Mouse (Mus musculus) myocyte (in vitro differentiated cells): ENCODE data around the gene Pcf11. TPM values are rescaled to one million over a fixed set of nuclear protein-coding genes. Genes with fewer than 3 reads are reported as not detected.

Experiments
- H3K27me3 ChIP-seq: one replicate; pipeline ENCODE4 v1.6.1; 2011; ENCODE audit not compliant: control insufficient read depth, insufficient read depth, insufficient read length
- H3K36me3 ChIP-seq: one replicate; pipeline ENCODE4 v1.6.1; 2011; ENCODE audit not compliant: control insufficient read depth, insufficient read depth
- H3K4me2 ChIP-seq: one replicate; pipeline ENCODE4 v1.6.1; 2011; ENCODE audit warnings: low read depth, control low read depth
- H3K4me3 ChIP-seq: one replicate; pipeline ENCODE4 v1.5.1; 2011; ENCODE audit warnings: mild to moderate bottlenecking, control low read depth, moderate library complexity
- H3K79me2 ChIP-seq: one replicate; pipeline ENCODE4 v1.6.1; 2011; ENCODE audit not compliant: control insufficient read depth, insufficient read depth
- H3ac ChIP-seq: one replicate; pipeline ENCODE4 v1.6.1; 2011; ENCODE audit not compliant: control insufficient read depth, insufficient read length
- CEBPB ChIP-seq: IDR thresholded peaks from 2 replicates; pipeline ENCODE4 v1.6.1; 2011; ENCODE audit warnings: mild to moderate bottlenecking, moderate library complexity; ENCODE audit not compliant: poor library complexity, insufficient read depth, severe bottlenecking
- E2F4 ChIP-seq: IDR thresholded peaks from one replicate; pipeline ENCODE4 v1.6.1; 2011; ENCODE audit warnings: mild to moderate bottlenecking, control low read depth, moderate library complexity; ENCODE audit not compliant: insufficient read depth
- MAX ChIP-seq: IDR thresholded peaks from one replicate; pipeline ENCODE4 v1.6.1; 2011; ENCODE audit warnings: low read depth, mild to moderate bottlenecking, control low read depth
- MYOD1 ChIP-seq, 3 experiments: IDR thresholded peaks; one replicate each; pipeline ENCODE4 v1.6.1; 2011; ENCODE audit warnings: control low read depth in 2 of 3, low read depth in 2 of 3, mild to moderate bottlenecking in 2 of 3, moderate library complexity in 1 of 3; ENCODE audit not compliant: insufficient read length in 2 of 3, control insufficient read depth in 1 of 3
- MYOG ChIP-seq, 3 experiments: IDR thresholded peaks; one replicate each; pipeline ENCODE4 v1.6.1; 2011; ENCODE audit warnings: control low read depth in 2 of 3, low read depth in 2 of 3, mild to moderate bottlenecking in 2 of 3; ENCODE audit not compliant: insufficient read length in 2 of 3, control insufficient read depth in 1 of 3, insufficient read depth in 1 of 3
- POLR2A ChIP-seq: IDR thresholded peaks from one replicate; pipeline ENCODE4 v1.6.1; 2011; ENCODE audit warnings: low read depth, mild to moderate bottlenecking, control low read depth, moderate library complexity; ENCODE audit not compliant: insufficient read length
- POLR2AphosphoS2 ChIP-seq: IDR thresholded peaks from one replicate; pipeline ENCODE4 v1.6.1; 2011; ENCODE audit warnings: low read depth, control low read depth; ENCODE audit not compliant: insufficient read length
- REST ChIP-seq: IDR thresholded peaks from one replicate; pipeline ENCODE4 v1.6.1; 2011; ENCODE audit warnings: mild to moderate bottlenecking, control low read depth, moderate library complexity; ENCODE audit not compliant: insufficient read depth, insufficient read length
- SRF ChIP-seq: IDR thresholded peaks from one replicate; pipeline ENCODE4 v1.6.1; 2011; ENCODE audit warnings: low read depth; ENCODE audit not compliant: control insufficient read depth, insufficient read length
- TCF12 ChIP-seq: IDR thresholded peaks from one replicate; pipeline ENCODE4 v1.6.1; 2011; ENCODE audit warnings: mild to moderate bottlenecking, control low read depth; ENCODE audit not compliant: poor library complexity, insufficient read depth, severe bottlenecking
- TCF3 ChIP-seq: IDR thresholded peaks from one replicate; pipeline ENCODE4 v1.6.1; 2011; ENCODE audit warnings: low read depth, control low read depth; ENCODE audit not compliant: insufficient read length
- USF1 ChIP-seq: IDR thresholded peaks from one replicate; pipeline ENCODE4 v1.6.1; 2011; ENCODE audit warnings: low read depth, mild to moderate bottlenecking, control low read depth, moderate library complexity
- polyA plus RNA-seq: library from polyadenylated mRNA; unstranded; fragments of >200 nt; fragmentation: generic; extraction: Trizol; gene quantifications from one replicate; pipeline ENCODE4 v1.2.1, GENCODE M21; 2012; ENCODE audit warnings: missing spikeins

The Pcf11 gene
- polyA plus RNA-seq = 11.1 TPM

- Histone ChIP-seq H3ac (peak within 1 kb of the TSS; percentile 77), H3K79me2 (peaks cover 48% of the 10 kb centered on the region), H3K36me3 (peaks cover 8% of the 10 kb centered on the region), H3K4me3 (peak within 1 kb of the TSS; percentile 92), H3K4me2 (peak within 1 kb of the TSS; percentile 73), H3K27me3 (no peaks in the 10 kb centered on the region)
- no peak for TF ChIP-seq TCF3
- TF ChIP-seq MYOG (IDR thresholded peaks at IDR 0.05; ENCODE audit: control insufficient read depth in 1 of 3, insufficient read depth in 1 of 3, insufficient read length in 2 of 3, low read depth in 2 of 3) = peak; percentile 33 to 79 (median 39)
- no peak for TF ChIP-seq SRF
- TF ChIP-seq REST = no peak
- no peak for TF ChIP-seq E2F4
- TF ChIP-seq POLR2A = peak; percentile 79
- peak in 2 of 3 experiments; percentile 27 to 73 for TF ChIP-seq MYOD1 (IDR thresholded peaks at IDR 0.05; ENCODE audit: control insufficient read depth in 1 of 3, insufficient read length in 2 of 3, low read depth in 2 of 3)
- TF ChIP-seq MAX = no peak
- no peak for TF ChIP-seq USF1
- peak; percentile 92 for TF ChIP-seq CEBPB
- TF ChIP-seq POLR2AphosphoS2 = peak; percentile 86
- TF ChIP-seq TCF12 = no peak
Measured at GRCm38 (mm10) chr7:92669507-92670471, at the start of gene Pcf11. Gene Pcf11, minus strand, starts transcription at chr7:92669934.

GRCm38 (mm10) chr7:92715055-92715454 is 45.3 kb upstream of the Pcf11 start:
- Histone ChIP-seq H3K79me2 (no peaks in the 10 kb centered on the region), H3K4me2 (no peak overlapping the region), H3K27me3 (no peaks in the 10 kb centered on the region), H3ac (no peak overlapping the region), H3K4me3 (no peak overlapping the region), H3K36me3 (no peaks in the 10 kb centered on the region)
- TF ChIP-seq E2F4 (no peak), CEBPB (no peak), REST (no peak), USF1 (no peak), POLR2AphosphoS2 (no peak), TCF12 (no peak), MYOD1 (IDR thresholded peaks at IDR 0.05; ENCODE audit: control insufficient read depth in 1 of 3, insufficient read length in 2 of 3, low read depth in 2 of 3) (no peak), SRF (no peak), POLR2A (no peak), TCF3 (no peak), MYOG (IDR thresholded peaks at IDR 0.05; ENCODE audit: control insufficient read depth in 1 of 3, insufficient read depth in 1 of 3, insufficient read length in 2 of 3, low read depth in 2 of 3) (no peak), MAX (no peak)

- Histone ChIP-seq H3K4me3 (no peak overlapping the region), H3ac (no peak overlapping the region), H3K79me2 (no peaks in the 10 kb centered on the region), H3K27me3 (no peaks in the 10 kb centered on the region), H3K36me3 (no peaks in the 10 kb centered on the region), H3K4me2 (peak overlapping the region; percentile 13)
- TF ChIP-seq MYOG (IDR thresholded peaks at IDR 0.05; ENCODE audit: control insufficient read depth in 1 of 3, insufficient read depth in 1 of 3, insufficient read length in 2 of 3, low read depth in 2 of 3) (no peak), SRF (no peak)
Measured at GRCm38 (mm10) chr7:92711593-92711992, 41.9 kb upstream of the Pcf11 start.

GRCm38 (mm10) chr7:92709573-92709972 is 39.8 kb upstream of the Pcf11 start:
- no peak overlapping the region for H3K4me2 ChIP-seq
- TF ChIP-seq POLR2AphosphoS2 (no peak), E2F4 (no peak), SRF (no peak), POLR2A (no peak), MAX (no peak), USF1 (no peak), MYOD1 (IDR thresholded peaks at IDR 0.05; ENCODE audit: control insufficient read depth in 1 of 3, insufficient read length in 2 of 3, low read depth in 2 of 3) (no peak)
- H3ac ChIP-seq = no peak overlapping the region

GRCm38 (mm10) chr7:92706711-92707110 is 37.0 kb upstream of the Pcf11 start:
- no peak overlapping the region for H3K4me3 ChIP-seq
- H3K4me2 ChIP-seq = no peak overlapping the region

More at GRCm38 (mm10) chr7:92709573-92709972, 39.8 kb upstream of the Pcf11 start:
- Histone ChIP-seq H3K27me3 (no peaks in the 10 kb centered on the region), H3K79me2 (no peaks in the 10 kb centered on the region), H3K36me3 (no peaks in the 10 kb centered on the region), H3K4me3 (no peak overlapping the region)

More at GRCm38 (mm10) chr7:92706711-92707110, 37.0 kb upstream of the Pcf11 start:
- no peaks in the 10 kb centered on the region for H3K27me3 ChIP-seq
- no peak overlapping the region for H3ac ChIP-seq
- no peaks in the 10 kb centered on the region for H3K36me3 ChIP-seq
- no peaks in the 10 kb centered on the region for H3K79me2 ChIP-seq
- TF ChIP-seq TCF3 (no peak), REST (no peak), MAX (no peak), MYOG (IDR thresholded peaks at IDR 0.05; ENCODE audit: control insufficient read depth in 1 of 3, insufficient read depth in 1 of 3, insufficient read length in 2 of 3, low read depth in 2 of 3) (no peak), POLR2A (no peak), USF1 (no peak), E2F4 (no peak), POLR2AphosphoS2 (no peak), SRF (no peak), CEBPB (no peak), TCF12 (no peak), MYOD1 (IDR thresholded peaks at IDR 0.05; ENCODE audit: control insufficient read depth in 1 of 3, insufficient read length in 2 of 3, low read depth in 2 of 3) (no peak)
